Mouse (Mus musculus): ENCODE results near the gene Krtcap2.
"Not testable (repeated sequence)": the region's sequence is repeated elsewhere in the genome, so short reads cannot be mapped to it uniquely, and the experiment has no call there.

Krtcap2 gene

DNA sequence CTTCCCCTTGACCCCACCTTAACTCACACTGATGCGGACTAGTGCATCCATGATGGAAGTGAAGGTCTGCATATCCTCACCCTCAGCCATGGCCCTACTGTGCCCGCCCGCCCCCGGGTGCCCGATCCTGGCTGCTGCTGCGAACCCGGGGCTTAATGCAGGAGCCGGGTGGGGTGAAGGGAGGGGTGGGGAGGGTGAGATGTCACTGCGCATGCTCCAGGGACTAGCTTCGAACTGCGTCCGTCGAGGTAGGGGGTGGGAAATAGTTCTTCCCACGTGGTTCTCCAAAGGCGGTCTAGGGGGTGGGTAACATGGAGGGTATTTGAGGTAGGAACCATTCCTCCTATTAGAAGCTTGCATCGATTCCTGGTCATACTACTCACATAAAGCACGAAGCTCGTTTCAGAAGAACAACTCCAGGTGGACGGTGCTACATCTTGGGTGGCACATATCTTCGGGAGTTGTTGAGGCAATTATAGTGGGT is at the start of gene Krtcap2:
TSS of gene Krtcap2 (plus strand) at position 279 of the 484 bp plus-strand sequence.
- DNase-seq (ENCODE audit: low spot score): no peak

DNA sequence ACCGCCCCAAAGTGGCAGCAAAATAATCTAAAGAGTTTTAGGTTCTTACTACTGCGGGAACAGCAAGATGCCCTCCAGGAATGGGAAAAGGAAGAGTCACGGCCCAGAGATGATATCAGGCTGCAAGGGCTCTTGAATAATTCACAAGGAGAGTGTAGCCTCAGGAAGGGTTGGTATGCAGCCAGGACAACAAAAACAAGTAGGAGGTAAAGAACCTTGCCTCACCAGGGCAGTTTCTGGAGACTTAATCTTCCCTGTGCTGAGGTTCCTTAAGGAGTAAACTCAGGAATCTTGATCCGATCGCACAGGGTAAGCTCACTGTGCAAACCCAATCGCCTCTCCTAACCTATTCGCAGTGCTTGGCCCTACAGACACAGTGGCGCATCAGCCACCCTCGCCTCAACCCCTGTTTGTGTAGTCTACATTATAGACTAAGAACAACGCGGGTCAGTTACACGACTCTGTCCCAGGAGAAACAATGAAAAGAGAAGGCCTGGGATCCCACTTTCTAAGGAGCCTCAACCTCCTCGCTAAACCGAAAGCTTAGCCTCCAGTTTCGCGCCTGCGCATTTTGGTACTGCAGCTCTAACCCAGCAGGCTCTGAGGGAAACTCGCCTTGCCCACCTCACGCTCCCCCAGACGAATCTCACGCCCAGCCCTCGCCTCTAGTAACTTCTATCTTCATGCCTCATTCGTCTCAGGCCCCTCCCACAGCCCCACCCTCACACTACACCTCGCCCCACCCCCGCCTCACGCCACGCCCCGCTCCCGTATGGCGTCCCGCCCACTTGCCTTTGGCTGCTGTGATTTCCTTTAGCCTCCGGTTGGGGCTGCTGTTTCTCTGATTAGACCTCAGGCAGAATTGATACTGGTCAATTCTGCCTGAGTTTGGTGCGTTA is 49.5 kb upstream of the Krtcap2 start:
- peak; percentile 95 for DNase-seq (ENCODE audit: low spot score)

DNA sequence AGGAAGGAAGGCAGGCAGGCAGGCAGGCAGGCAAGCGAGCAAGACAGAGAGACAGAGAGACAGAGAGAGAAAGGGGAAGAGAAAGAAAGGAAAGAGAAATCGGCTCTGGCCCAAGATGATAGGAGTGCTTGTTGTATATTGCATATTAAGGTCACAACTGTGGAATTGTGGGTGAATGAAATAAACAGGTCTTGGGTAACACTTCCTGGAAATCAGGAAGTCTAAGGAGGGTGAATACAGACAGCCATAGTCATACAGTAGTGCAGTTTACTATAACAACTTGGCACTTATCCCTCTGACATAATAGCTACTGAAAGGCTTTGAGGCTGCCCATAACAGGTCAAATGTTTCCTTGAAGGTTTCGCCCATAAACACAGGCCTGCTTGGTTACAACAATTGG is 45.9 kb upstream of the Krtcap2 start:
- DNase-seq (ENCODE audit: low spot score): peak; percentile 40

DNA sequence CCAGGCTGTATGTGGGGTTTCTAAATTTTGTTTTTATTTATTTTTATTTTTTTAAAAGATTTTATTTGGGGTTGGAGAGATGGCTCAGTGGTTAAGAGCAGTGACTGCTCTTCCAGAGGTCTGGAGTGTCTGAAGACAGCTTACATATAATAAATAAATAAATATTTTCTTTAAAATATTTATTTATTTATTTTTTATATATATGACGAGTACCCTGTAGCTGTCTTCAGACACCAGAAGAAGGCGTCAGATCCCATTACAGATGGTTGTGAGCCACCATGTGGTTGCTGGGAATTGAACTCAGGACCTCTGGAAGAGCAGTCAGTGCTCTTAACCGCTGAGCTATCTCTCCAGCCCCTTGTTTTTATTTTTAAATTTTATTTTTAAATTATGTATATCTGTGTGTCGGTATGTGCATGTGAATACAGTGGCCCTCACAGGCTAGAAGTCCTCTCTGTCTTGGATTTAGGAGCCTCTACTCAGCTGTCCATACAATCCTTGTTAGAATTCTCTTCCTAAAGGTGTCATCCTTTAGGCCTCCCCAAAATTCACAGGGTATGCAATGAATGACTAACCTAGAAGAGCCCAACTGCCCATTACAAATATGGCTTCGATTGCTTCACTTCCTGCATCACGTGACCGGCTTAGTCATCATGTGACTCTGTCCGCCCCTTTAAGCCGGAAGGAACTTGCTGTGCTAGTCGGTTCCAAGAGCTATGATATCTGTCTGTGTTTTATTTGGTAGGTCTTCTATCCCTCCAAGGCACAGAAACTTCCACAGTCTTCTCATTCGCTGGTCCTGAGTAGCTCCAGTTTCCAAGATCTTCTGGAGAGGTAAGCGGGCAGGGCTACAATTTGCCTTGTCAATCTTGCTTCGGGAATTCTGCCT is 43.3 kb upstream of the Krtcap2 start, which contains the start of gene Gba:
TSS of gene Gba (plus strand) at position 676 of the 889 bp plus-strand sequence.
- peak; percentile 96 for DNase-seq (ENCODE audit: low spot score)

DNA sequence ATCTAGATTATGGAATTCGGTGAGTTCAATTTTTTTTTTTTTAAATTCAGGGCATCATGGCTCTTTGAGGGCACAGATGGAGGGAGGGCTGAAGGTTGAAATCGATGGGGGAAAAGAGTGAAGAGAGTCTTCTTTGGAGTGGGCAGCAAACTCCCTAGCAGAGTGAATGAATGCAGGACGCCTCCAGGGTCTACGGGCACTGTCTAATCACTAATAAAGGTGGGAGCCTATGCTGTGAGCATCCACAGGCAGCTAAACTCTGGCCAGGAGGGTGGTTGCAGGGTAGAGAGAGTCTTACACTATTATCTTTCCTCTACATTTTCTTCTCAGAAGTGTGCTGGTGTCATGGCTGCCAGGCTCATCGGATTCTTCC is 42.6 kb upstream of the Krtcap2 start:
- peak; percentile 29 for DNase-seq (ENCODE audit: low spot score)

DNA sequence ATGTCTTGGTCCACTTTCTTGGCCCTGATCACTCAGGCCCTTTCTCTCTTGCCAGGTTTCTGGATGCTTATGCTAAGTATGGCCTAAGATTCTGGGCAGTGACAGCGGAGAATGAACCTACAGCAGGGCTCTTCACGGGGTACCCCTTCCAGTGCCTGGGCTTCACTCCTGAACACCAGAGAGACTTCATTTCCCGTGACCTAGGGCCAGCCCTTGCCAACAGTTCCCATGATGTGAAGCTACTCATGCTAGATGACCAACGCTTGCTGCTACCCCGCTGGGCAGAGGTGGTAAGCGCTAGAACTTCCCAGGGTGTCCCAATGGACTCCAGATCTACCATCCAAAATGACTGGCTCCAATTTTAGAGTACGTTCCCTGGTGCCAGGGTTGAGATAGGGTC is 39.7 kb upstream of the Krtcap2 start:
- peak; percentile 45 for DNase-seq (ENCODE audit: low spot score)

DNA sequence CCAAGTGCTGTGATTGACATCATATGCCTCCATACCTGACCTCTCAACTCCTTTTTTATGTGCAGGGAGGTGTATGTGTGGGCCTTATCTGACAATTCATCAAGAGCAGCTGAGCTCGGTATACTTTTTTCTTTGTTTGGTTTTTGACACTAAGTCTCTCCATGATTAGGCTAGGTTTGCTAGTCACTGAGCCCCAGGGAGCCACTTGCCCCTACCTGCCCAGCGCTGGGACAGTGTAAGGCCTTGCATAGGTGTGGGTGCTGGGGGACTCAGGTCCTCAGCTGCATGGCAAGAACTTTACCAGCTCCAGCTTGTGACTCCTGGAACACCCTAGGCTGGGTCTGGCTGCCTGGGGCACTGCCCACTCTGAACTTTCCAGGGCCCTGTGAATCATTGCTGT is 39.1 kb upstream of the Krtcap2 start:
- no peak for DNase-seq (ENCODE audit: low spot score)

DNA sequence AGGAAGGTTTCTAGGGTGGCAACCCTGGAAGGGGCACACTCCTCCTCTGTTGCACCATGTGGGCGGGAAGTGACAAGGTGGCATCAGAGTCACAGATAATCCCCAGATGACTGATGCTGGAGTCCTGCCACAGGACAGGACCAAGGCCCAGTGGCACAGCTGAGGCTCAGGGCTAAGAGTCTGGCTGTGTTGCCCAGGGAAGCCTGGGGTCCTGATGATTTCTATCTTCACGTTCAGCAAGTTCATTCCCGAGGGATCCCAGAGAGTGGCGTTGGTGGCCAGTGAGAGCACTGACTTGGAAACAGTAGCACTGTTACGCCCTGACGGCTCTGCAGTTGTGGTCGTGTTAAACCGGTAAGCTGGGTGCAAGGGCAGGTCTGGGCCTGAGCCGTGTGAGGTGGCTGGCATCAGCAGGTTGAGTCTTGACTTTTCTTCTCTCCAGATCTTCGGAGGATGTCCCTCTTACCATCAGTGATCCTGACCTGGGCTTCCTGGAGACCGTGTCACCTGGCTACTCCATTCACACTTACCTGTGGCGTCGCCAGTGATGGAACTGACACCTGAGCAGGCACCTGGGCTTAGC is 37.6 kb upstream of the Krtcap2 start:
- DNase-seq (ENCODE audit: low spot score): no peak

DNA sequence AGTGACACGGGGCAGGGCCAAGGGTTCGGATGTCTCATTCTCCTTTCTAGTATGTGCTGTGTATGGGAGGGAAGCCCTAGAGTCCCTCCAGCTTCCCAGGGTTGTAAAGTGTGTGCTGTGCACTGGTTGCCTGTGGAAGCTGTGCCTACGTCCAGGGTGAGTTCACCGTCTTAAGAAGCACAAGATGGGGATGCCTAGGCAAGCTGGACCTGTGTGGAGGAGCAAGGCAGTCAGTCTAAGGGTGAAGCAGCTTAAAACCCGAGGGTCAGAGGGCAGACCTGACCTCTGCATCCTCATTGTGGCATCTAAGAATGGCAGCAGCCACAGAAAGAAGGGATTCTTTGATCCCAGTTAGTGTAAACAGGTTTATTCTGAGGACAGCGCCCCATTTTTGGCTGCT is 37.0 kb upstream of the Krtcap2 start:
- no peak for DNase-seq (ENCODE audit: low spot score)

DNA sequence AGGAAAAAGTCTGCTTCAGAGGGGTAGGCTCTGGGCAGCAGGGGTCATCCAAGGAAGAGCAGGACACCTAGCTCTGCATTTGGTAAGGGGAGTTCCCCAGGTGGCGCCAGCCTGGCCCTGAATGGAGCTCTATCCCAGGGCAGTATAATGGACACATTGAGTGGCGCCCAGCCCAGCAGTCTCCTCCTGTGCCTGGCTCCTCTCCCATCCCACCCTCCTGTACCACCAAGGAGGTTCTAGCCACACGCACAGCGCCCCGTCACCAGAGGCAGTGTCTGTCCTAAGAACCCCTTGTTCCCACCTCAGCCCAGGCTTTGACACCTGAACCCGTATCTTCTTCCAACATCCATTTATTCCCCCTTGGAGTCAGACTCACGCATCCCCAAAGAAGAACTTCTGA is 36.0 kb upstream of the Krtcap2 start:
- DNase-seq (ENCODE audit: low spot score): no peak

DNA sequence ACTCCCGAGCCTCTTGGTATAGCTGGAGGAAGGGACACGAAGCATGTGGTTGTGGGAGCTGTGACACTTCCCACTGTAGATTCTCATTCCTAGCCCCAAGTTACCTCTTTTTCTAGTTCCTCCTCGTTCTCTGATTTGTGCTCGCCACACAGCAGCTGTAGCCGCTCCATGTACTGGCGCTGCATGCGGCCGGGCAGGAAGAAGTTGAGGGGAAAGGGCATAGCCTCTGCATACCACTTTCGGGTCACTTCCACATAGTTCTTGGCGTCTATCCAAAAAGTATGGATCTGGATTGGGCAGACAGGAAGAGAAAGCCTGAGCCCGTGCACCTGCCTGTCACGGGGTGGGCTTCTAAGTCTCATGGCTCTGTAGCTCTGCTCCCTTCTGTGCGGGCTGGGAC is 35.6 kb upstream of the Krtcap2 start:
- DNase-seq (ENCODE audit: low spot score): no peak

DNA sequence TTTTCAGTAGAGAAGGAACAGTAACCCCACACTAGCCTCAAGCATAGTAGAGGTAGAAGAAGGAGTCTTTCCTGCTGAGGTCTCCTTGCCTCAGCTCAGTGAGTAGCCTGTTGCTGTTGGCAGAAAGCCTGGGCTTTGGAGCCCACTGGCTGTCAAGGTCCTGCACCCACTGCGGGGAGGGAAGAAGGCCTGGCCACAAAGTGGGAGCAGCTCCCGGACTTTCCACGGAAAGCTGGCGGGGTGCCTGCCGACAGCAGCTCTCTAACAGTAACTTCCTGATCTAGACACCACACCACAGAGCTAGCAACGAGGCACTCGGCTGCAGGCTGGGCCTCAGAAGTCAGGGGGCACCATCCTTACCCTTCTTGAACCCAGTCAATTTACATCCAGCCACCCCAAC is 35.0 kb upstream of the Krtcap2 start:
- DNase-seq (ENCODE audit: low spot score): no peak

DNA sequence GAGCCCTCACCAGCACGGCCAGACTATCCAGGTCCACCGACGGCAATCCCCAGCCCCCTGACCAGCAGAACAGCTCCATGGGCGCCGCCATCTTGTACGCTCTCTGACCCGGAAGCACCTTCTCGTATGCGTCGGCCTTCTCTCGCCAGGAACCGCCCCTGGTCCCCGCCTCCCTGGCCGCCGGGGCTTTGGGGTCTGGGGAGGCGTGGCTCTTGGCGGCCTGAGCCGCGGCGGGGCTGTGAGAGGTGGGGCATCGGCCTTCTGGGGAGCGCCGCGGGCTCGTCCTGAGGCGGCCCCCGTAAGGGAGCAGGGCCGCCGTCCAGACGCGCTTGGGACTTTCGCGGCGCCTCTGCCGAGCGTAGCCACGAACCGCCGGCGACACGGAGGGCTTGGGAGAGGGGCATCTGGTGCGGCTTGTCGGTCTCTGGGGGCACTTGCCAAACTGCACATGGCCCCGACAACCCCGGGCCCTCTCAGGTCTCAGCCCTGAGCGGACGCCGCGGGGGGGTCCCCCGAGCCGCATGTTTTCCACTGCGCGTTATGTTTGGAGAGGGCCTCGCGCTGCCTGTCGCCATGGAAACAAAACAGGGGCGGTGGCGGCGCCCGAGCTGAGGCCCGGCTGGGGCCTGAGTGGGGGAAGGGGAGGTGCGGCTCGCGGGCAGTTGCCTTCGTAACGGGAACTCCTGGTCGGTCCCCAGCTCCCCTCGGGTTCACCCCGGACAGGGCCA is 31.8 kb upstream of the Krtcap2 start:
- DNase-seq (ENCODE audit: low spot score): peak; percentile 89

DNA sequence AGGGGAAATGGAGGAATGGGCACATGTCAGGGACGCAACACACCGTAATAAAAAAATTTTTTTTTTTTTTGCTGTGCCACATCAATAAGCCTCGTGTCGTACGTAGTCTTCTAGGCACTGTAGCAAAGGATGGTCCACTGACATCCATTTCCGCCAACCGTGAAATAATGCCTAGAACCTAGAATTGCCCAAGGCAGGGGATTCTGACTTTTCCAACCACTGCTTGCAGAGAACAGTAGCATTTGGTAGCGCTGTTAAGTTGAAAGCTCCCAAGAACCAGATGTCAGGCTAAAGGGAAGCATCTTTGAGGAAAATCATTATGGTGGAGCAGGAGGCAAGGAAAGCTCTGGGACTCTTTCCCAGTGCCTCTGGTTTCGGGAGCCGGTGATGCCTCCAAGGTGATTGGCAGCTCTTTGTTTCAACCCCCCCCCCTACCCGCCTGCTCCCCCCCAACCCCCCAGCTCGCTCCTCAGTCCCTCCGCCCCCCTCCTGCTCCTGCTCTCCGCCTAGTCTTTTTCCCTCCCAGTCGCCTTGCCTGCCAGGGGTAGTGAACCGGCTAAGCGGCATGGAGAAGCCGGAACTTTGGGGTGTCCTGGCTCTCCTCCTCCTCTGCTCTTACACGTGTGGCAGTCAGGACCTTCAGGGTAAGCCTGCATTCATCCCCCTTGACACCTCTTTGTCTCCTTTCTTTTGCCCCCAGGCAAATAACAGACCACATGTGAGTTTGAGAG is 30.9 kb upstream of the Krtcap2 start, which contains the start of gene Thbs3:
TSS of gene Thbs3 (plus strand) at position 500 of the 731 bp plus-strand sequence.
- no peak for DNase-seq (ENCODE audit: low spot score)

DNA sequence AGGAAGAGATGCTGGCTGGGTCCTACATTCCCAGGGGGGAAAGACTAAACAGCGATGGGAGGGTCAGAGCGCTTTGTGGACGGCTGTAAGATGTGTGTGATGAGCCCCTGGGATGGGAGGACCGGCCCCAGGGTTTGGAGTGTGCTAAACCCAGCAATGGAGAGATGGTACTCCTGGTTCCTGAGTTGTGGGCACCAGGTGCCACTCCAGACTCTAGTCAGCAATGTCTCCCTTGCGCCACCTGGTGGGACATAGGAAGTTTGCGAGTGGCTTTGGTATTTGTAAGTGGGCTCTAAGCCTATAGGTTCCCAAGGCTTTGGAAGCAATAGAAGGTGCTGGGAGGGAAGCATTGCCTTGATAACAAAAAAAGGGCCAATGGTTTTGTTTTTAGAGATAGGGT is 29.9 kb upstream of the Krtcap2 start:
- peak; percentile 88 for DNase-seq (ENCODE audit: low spot score)

DNA sequence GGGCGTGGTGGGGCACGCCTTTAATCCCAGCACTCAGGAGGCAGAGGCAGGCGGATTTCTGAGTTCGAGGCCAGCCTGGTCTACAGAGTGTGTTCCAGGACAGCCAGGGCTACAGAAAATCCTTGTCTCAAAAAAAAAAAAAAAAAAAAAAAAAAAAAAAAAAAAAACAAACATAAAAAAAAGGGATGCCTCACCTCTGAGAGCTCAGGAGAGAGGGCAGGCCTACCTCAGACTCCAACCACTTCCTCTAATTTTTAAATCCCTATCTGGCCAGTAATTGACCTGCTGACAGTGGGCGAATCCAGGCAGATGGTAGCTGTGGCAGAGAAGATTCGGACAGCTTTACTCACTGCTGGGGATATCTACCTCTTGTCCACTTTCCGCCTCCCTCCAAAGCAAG is 29.4 kb upstream of the Krtcap2 start:
- not testable (repeated sequence) for DNase-seq (ENCODE audit: low spot score)

DNA sequence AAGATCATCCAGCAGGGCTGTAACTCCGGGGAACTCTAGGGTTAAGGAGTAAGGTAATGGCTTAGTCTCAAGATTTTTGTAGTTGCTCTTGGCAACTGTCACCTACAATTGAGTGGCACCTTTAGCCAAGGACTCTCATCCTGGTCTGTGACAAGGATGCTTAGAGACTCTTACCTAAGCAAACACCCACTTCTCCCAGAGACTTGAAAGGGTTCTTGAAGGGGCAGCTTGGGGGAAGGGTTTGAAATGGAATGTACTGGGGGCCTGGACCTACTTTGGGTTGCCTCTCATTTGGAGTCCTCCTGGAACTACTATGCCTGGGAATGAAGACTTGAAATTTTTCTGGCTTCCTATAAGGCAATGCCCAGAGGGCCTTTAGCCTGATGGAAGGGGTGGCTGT is 27.5 kb upstream of the Krtcap2 start:
- no peak for DNase-seq (ENCODE audit: low spot score)

DNA sequence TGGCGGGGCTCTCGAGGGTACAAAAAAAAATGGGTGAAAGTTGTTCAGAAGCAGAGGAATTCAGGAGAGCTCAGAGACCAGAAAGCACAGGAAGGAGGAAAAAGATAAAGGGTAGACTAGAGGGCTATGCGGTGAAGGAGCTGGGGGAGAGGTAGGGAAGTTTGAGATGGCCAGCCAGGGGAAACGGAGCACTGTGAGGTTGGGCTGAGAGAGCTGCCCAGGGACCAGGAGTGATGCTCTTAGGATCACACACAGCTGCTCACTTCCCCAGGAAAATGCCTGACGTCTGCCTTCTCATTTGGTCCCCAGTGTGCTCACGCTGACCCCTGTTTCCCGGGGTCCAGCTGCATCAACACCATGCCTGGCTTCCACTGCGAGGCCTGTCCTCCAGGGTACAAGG is 26.2 kb upstream of the Krtcap2 start:
- DNase-seq (ENCODE audit: low spot score): no peak

DNA sequence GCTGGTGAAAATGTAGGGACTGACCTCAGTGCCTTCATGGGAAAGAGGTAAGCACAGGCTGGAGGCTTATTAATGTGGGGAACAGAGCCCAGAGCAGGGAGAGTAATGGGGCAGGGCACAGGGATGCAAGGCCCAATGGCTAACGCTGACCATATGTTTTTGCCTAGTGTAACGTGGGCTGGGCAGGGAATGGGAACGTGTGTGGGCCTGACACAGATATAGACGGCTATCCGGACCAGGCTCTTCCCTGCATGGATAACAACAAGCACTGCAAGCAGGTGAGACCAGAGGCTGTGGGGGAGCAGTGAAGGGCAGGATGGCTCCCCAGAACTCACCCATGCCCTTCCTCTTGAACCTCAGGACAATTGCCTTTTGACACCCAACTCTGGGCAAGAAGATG is 24.6 kb upstream of the Krtcap2 start:
- no peak for DNase-seq (ENCODE audit: low spot score)

DNA sequence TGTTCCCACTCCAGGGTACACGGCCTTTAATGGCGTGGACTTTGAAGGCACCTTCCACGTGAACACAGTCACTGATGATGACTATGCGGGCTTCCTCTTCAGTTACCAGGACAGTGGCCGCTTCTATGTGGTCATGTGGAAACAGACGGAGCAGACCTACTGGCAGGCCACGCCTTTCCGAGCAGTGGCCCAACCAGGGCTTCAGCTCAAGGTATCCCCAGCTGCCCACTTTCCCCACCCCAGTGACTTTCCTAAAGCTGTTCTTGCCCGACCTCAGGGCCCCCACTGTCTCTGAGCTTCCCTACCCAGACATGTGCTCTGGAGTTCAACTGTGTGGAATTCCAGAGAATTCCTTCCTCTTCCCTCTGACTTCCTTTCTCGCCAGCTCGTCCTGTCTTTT is 21.0 kb upstream of the Krtcap2 start:
- no peak for DNase-seq (ENCODE audit: low spot score)

DNA sequence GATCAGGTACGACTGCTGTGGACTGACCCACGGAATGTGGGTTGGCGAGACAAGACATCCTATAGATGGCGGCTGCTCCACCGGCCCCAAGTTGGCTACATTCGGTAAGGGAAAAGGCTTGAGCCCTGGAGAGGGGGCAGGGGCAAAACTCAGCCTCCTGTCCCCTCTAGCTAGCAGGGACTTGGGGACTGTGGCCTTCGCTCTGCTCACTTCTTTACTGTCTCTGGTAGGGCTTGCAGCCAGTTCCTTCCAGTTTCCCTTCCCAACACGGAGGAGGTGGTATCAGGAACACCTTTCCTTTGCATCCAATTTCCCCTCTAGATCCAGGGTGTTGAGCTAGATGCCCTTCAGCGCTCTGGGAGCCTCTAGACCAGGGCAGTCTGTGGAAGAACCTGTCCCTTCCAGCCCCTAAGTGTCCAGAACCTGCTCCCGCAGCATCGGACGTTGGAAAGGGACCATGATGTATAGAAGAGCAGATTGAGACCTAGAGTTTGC is 20.4 kb upstream of the Krtcap2 start:
- DNase-seq (ENCODE audit: low spot score): no peak

All from adipocyte (in vitro differentiated cells).